Mouse (Mus musculus) heart, postnatal 0 days (tissue): Measurements from ENCODE around the gene Col12a1. TPM values are rescaled to one million over a fixed set of nuclear protein-coding genes. Genes with fewer than 3 reads are reported as not detected.

ENCODE experiments used
- ATAC-seq: fragments of 200-750 bp; cut with Nextera tagmentation; 2 replicates; pipeline ENCODE4 v1.8.0; 2017; ENCODE audit warnings: low read depth, moderate number of reproducible peaks, moderate library complexity; ENCODE audit not compliant: insufficient read depth
- DNase-seq: peaks from one replicate; pipeline ENCODE4 v3.0.0-alpha.2; 2016; ENCODE audit warnings: low spot score
- H3K27ac ChIP-seq: fragments of 300-500 bp; sonication (generic); 2 replicates; pipeline ENCODE4 v1.5.1; 2014; ENCODE audit warnings: low read depth, mild to moderate bottlenecking
- H3K27me3 ChIP-seq: fragments of 300-500 bp; sonication (generic); 2 replicates; pipeline ENCODE4 v1.6.1; 2014; ENCODE audit warnings: low read length, mixed read lengths; ENCODE audit not compliant: control insufficient read depth, insufficient read depth
- H3K36me3 ChIP-seq: fragments of 300-500 bp; sonication (generic); replicated peaks from 2 replicates; pipeline ENCODE4 v1.6.1; 2014; ENCODE audit warnings: low read length, mixed read lengths; ENCODE audit not compliant: control insufficient read depth, insufficient read depth
- H3K4me1 ChIP-seq: fragments of 300-500 bp; sonication (generic); 2 replicates; pipeline ENCODE4 v1.6.1; 2014; ENCODE audit warnings: antibody characterized with exemption; ENCODE audit not compliant: control insufficient read depth, insufficient read depth
- H3K4me2 ChIP-seq: fragments of 300-500 bp; sonication (generic); 2 replicates; pipeline ENCODE4 v1.6.1; 2014; ENCODE audit warnings: low read depth, mild to moderate bottlenecking, low read length, moderate library complexity
- H3K4me3 ChIP-seq: fragments of 300-500 bp; sonication (generic); 2 replicates; pipeline ENCODE4 v1.5.1; 2014; ENCODE audit warnings: low read depth, low read length
- H3K9ac ChIP-seq: fragments of 300-500 bp; sonication (generic); replicated peaks from 2 replicates; pipeline ENCODE4 v1.6.1; 2014; ENCODE audit warnings: low read depth, low read length, mixed read lengths
- H3K9me3 ChIP-seq: fragments of 300-500 bp; sonication (generic); replicated peaks from 2 replicates; pipeline ENCODE4 v1.6.1; 2016; ENCODE audit warnings: low read length; ENCODE audit not compliant: control insufficient read depth
- CTCF ChIP-seq: IDR thresholded peaks from 2 replicates; pipeline ENCODE4 v1.5.1; 2016; ENCODE audit warnings: antibody characterized with exemption, control low read depth, low read depth
- EP300 ChIP-seq: IDR thresholded peaks from 2 replicates; pipeline ENCODE4 v1.6.1; 2016; ENCODE audit warnings: antibody characterized with exemption, low read depth
- WGBS: fragments of 180-500 bp; shearing (Covaris S2); extraction: QIAGEN DNeasy Blood & Tissue Kit; methylation state at CpG from one replicate; pipeline ENCODE4 v1.1.7; 2014; 5-methylcytosine and 5-hydroxymethylcytosine counted together
- polyA plus RNA-seq: library from polyadenylated mRNA; unstranded; fragments of >200 nt; fragmentation: Nextera tagmentation; extraction: Ambion mirVana; gene quantifications from 2 replicates; pipeline ENCODE4 v1.2.1, GENCODE M21; 2015
- total RNA-seq: library from RNA; depleted of rRNA; stranded (reverse); fragments of >200 nt; gene quantifications from 2 replicates; pipeline ENCODE4 v1.2.3, GENCODE M21; 2014; ENCODE audit warnings: low replicate concordance; rRNA removed

Col12a1 gene
- 27.7 and 36.7 TPM in 2 replicates for total RNA-seq
- 5.5 and 6.5 TPM in 2 replicates for polyA plus RNA-seq

DNA sequence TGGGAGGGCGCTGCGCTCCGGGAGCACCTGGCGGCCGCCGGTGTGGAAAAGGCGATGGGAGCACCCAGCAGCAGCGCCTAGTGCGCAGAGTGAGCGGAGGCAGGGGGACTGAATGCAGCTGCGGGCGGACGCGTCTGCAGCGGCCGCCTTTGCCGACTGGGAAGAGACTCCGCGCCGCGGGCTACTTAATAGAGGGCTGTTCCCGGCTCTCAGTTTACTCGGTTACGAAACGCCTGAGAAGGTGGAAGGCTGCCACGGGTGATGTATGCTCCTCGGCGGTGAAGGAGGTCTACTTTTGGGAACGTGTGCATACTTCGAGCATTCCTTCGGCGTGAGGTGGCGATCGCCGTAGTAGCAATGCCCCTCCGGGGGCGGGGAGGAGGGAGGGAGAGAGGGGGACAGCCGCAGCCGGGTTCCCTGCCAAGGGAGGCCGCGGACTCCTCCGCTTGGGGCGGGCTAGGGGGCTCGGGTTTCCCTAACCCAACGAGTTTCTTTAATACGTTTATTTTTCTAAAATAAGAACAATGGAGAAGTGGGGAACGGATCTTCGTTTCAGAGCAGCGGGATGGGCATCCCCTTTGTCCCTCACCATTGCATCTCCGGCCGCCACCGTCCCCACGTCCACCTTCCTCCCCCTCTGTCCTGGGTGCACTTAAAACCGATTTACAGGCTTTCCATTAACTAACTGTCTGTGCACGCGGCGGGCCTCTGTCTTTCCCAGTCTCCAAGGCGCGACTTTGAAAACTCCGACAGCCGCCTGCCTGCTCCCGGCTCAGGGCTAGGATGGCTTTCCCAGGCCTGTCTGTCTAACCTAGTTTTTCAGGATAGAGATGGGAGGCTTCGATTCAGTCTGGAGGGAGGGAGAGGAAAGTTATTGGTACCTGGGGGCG is at the start of gene Col12a1:
TSS of gene Col12a1 (minus strand) at position 351 of the 890 bp plus-strand sequence.
- peaks cover 10% of the 10 kb centered on the region for H3K4me1 ChIP-seq
- under 1% methylated on average over 64 of the region's 64 CpGs for WGBS

DNA sequence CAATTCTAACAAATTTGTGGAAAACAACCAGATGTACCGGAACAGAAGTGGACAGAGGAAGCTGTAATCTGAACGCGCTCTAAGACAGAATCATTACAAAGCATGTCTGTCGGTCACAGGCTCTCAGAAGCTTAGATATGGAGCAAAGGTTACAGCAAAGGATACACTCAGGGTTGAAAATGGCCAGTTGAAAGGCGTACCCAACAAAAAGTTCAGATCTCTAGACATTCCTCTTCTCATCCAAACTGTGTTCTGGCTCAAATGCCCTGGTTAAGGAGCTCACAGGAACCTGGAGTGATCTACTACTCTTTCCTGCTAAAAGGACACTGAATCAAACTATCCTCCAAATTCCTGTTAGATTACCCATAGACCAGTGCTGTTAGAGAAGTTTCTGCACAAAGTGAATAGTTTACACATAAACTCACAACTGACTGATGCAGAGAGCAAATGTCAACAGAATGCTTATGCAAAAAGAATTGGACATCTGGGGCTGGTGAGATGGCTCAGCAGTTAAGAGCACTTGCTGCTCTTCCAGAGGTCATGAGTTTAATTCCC is 48.4 kb upstream of the Col12a1 start:
- Histone ChIP-seq H3K27me3 (no peaks in the 10 kb centered on the region), H3K4me2 (no peak overlapping the region), H3K27ac (no peak overlapping the region), H3K9ac (no peak overlapping the region), H3K4me1 (no peaks in the 10 kb centered on the region), H3K36me3 (0 out of 2 replicates have a peak, but pooled peaks cover 10% of the 10 kb centered on the region), H3K9me3 (no peaks in the 10 kb centered on the region), H3K4me3 (no peak overlapping the region)
- ATAC-seq (no peak), DNase-seq (no peak)
- 85% methylated on average over 5 of the region's 5 CpGs for WGBS
- TF ChIP-seq EP300: no peak
- no peak for TF ChIP-seq CTCF

More for the DNA sequence above, at the start of gene Col12a1:
- ATAC-seq (peak; percentile 46), DNase-seq (peak; percentile 47)
- Histone ChIP-seq H3K9ac (peak within 1 kb of the TSS; percentile 51), H3K4me3 (peak within 1 kb of the TSS; percentile 58), H3K36me3 (no peaks in the 10 kb centered on the region), H3K4me2 (peak within 1 kb of the TSS; percentile 86), H3K27me3 (peaks cover 19% of the 10 kb centered on the region), H3K9me3 (no peaks in the 10 kb centered on the region), H3K27ac (peak within 1 kb of the TSS; percentile 49)
- TF ChIP-seq EP300: no peak
- 0 out of 2 replicates have a peak, but pooled peaks have one; percentile 1 for TF ChIP-seq CTCF

DNA sequence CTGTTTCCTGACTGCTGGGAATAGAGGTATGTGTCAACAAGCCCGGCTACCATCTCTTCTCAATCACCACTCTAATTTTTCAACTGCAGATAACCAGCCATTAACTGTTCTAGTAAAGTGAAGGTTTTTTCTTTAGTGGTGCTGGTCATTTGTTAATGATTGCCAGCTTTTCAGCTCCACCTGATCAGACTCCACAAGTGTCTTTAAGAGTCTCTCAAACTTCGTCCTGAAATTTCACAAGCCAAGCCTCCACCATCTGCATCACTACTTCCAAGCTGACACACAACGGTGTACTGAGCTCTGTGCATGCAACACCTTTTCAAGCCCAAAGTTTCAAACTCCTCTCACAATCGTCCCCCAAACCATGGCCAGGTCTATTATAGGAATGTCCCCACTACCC is 46.7 kb upstream of the Col12a1 start:
- 0 out of 2 replicates have a peak, but pooled peaks cover 4% of the 10 kb centered on the region for H3K36me3 ChIP-seq
- WGBS: 80% methylated on average over 4 of the region's 4 CpGs
- no peak overlapping the region for H3K9ac ChIP-seq
- DNase-seq (no peak), ATAC-seq (no peak)
- TF ChIP-seq CTCF (no peak), EP300 (no peak)
- H3K4me3 ChIP-seq: no peak overlapping the region
- no peak overlapping the region for H3K4me2 ChIP-seq
- H3K27ac ChIP-seq: no peak overlapping the region
- H3K27me3 ChIP-seq: no peaks in the 10 kb centered on the region
- no peaks in the 10 kb centered on the region for H3K9me3 ChIP-seq
- 0 out of 2 replicates have a peak, but pooled peaks cover 2% of the 10 kb centered on the region for H3K4me1 ChIP-seq

DNA sequence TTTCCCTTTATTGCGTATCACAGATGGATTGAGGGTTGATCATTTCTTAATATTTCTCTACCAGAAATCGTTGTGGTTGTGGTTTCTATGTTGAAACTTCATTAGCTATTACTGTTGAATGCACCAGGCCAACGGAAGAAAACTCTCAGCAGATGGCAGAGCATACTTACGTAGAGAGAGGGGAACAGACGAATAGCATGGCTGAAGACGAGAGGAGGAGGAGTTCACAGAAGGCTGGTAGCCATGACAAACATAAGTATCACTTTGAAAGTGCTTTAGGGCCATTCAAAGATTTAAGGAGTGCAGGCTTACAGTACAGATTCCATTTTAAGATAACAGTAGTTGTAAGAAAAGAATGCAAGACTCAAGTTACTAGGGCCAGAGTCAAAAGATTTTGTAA is 43.9 kb upstream of the Col12a1 start:
- Histone ChIP-seq H3K4me3 (no peak overlapping the region), H3K4me1 (peaks cover 15% of the 10 kb centered on the region; the same call in 1 of the 2 replicates), H3K9me3 (no peaks in the 10 kb centered on the region), H3K27me3 (no peaks in the 10 kb centered on the region), H3K9ac (no peak overlapping the region), H3K4me2 (no peak overlapping the region), H3K27ac (no peak overlapping the region), H3K36me3 (0 out of 2 replicates have a peak, but pooled peaks cover 3% of the 10 kb centered on the region)
- TF ChIP-seq EP300: no peak
- TF ChIP-seq CTCF: no peak
- 81% methylated on average over 6 of the region's 6 CpGs for WGBS
- ATAC-seq (no peak), DNase-seq (no peak)

DNA sequence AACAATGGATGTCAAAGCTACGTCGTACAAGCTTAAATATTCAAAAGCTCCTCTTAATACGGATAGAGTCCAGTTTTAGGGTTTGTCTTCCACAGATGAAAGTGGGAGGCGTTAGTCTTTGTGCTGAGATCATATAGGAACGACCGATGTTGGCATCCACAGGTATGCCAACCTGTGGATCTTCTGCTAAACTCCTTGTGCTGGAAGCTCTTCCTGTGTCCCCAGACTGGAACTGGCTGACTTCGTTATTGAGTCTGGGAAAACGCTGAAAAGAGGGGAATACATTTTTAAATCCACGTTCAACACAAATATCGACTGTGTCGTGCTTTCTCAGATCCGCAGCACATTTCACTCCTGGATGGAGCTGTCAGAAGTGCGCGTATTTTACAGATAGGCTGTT is 41.4 kb upstream of the Col12a1 start:
- Histone ChIP-seq H3K36me3 (peaks cover 19% of the 10 kb centered on the region), H3K9ac (peak overlapping the region; percentile 90), H3K9me3 (no peaks in the 10 kb centered on the region), H3K4me2 (peak overlapping the region; percentile 83), H3K4me3 (peak overlapping the region; percentile 80), H3K27me3 (no peaks in the 10 kb centered on the region), H3K27ac (peak overlapping the region; percentile 94), H3K4me1 (peaks cover 20% of the 10 kb centered on the region; the same call in 1 of the 2 replicates)
- ATAC-seq (no peak; the same call in 1 of the 2 replicates), DNase-seq (no peak)
- WGBS: 8% methylated on average over 14 of the region's 14 CpGs
- TF ChIP-seq EP300 (no peak), CTCF (no peak)
